Mouse (Mus musculus) MEL (cell line): ENCODE results near the gene Obox6. TPM values are rescaled to one million over a fixed set of nuclear protein-coding genes. Genes with fewer than 3 reads are reported as not detected.

ENCODE experiments used
- DNase-seq: peaks from one replicate; pipeline ENCODE4 v3.0.0; 2011; ENCODE audit warnings: low read depth, low spot score
- H3K27ac ChIP-seq: 2 replicates; pipeline ENCODE4 v1.5.1; 2012; ENCODE audit warnings: low read depth, mild to moderate bottlenecking, control low read depth, low read length, moderate library complexity; ENCODE audit not compliant: control insufficient read depth
- H3K27me3 ChIP-seq, 2 experiments: fragments of 150-350 bp in 1 of 2; sonication (generic) in 1 of 2; 2 replicates each; pipeline ENCODE4 v1.6.1; 2012; ENCODE audit warnings: low read length in 2 of 2, mild to moderate bottlenecking in 2 of 2, improper control_type of control experiment in 1 of 2, moderate library complexity in 1 of 2; ENCODE audit not compliant: insufficient read depth in 2 of 2, control insufficient read depth in 1 of 2
- H3K36me3 ChIP-seq, 2 experiments: 2 replicates each; pipeline ENCODE4 v1.6.1; 2012 to 2014; ENCODE audit warnings: low read length in 2 of 2, improper control_type of control experiment in 1 of 2, inconsistent platforms in 1 of 2, mild to moderate bottlenecking in 1 of 2; ENCODE audit not compliant: insufficient read depth in 2 of 2, control insufficient read depth in 1 of 2
- H3K4me1 ChIP-seq, 2 experiments: fragments of 150-350 bp in 1 of 2; sonication (generic) in 1 of 2; 2 replicates each; pipeline ENCODE4 v1.6.1; 2012; ENCODE audit warnings: low read length in 2 of 2, improper control_type of control experiment in 1 of 2, mild to moderate bottlenecking in 1 of 2; ENCODE audit not compliant: insufficient read depth in 2 of 2, control insufficient read depth in 1 of 2
- H3K4me3 ChIP-seq, 2 experiments: fragments of 150-350 bp in 1 of 2; sonication (generic) in 1 of 2; 2 replicates each; pipeline ENCODE4 v1.5.1; 2012; ENCODE audit warnings: low read depth in 2 of 2, low read length in 2 of 2, mild to moderate bottlenecking in 2 of 2, moderate library complexity in 2 of 2, control low read depth in 1 of 2, improper control_type of control experiment in 1 of 2; ENCODE audit not compliant: control insufficient read depth in 1 of 2, insufficient read depth in 1 of 2
- H3K79me2 ChIP-seq: 2 replicates; pipeline ENCODE4 v1.6.1; 2012; ENCODE audit warnings: mild to moderate bottlenecking, low read length, moderate library complexity; ENCODE audit not compliant: control insufficient read depth, poor library complexity, insufficient read depth
- H3K9ac ChIP-seq: 2 replicates; pipeline ENCODE4 v1.6.1; 2012; ENCODE audit warnings: low read depth, mild to moderate bottlenecking, control low read depth, low read length, moderate library complexity; ENCODE audit not compliant: control insufficient read depth, poor library complexity, severe bottlenecking
- H3K9me3 ChIP-seq: fragments of 150-350 bp; sonication (generic); replicated peaks from 2 replicates; pipeline ENCODE4 v1.6.1; 2012; ENCODE audit warnings: mild to moderate bottlenecking, low read length, improper control_type of control experiment, moderate library complexity; ENCODE audit not compliant: insufficient read depth
- BHLHE40 ChIP-seq: IDR thresholded peaks from 2 replicates; pipeline ENCODE4 v1.6.1; 2012; ENCODE audit warnings: low read depth, mild to moderate bottlenecking, inconsistent platforms, low read length, improper control_type of control experiment, borderline replicate concordance
- CHD1 ChIP-seq: IDR thresholded peaks from 2 replicates; pipeline ENCODE4 v1.6.1; 2012; ENCODE audit warnings: low read depth, mild to moderate bottlenecking, inconsistent platforms, low read length, improper control_type of control experiment
- EP300 ChIP-seq, 2 experiments: IDR thresholded peaks; 2 replicates each; pipeline ENCODE4 v1.6.1; 2011; ENCODE audit warnings: improper control_type of control experiment in 2 of 2, low read length in 2 of 2, low read depth in 1 of 2, mild to moderate bottlenecking in 1 of 2
- ETS1 ChIP-seq: IDR thresholded peaks from 2 replicates; pipeline ENCODE4 v1.6.1; 2012; ENCODE audit warnings: low read depth, mild to moderate bottlenecking, inconsistent platforms, low read length, improper control_type of control experiment, moderate library complexity
- GABPA ChIP-seq: IDR thresholded peaks from 2 replicates; pipeline ENCODE4 v1.6.1; 2012; ENCODE audit warnings: low read depth, mild to moderate bottlenecking, inconsistent platforms, low read length, improper control_type of control experiment, moderate library complexity
- JUND ChIP-seq: IDR thresholded peaks from 2 replicates; pipeline ENCODE4 v1.6.1; 2011; ENCODE audit warnings: low read depth, mild to moderate bottlenecking, improper control_type of control experiment, low read length
- MAZ ChIP-seq: IDR thresholded peaks from 2 replicates; pipeline ENCODE4 v1.6.1; 2012; ENCODE audit warnings: low read depth, mild to moderate bottlenecking, inconsistent platforms, low read length, improper control_type of control experiment
- MXI1 ChIP-seq: IDR thresholded peaks from 2 replicates; pipeline ENCODE4 v1.6.1; 2011; ENCODE audit warnings: mild to moderate bottlenecking, low read depth, low read length, improper control_type of control experiment
- MYB ChIP-seq: IDR thresholded peaks from 2 replicates; pipeline ENCODE4 v1.6.1; 2011; ENCODE audit warnings: mild to moderate bottlenecking, low read depth, low read length, improper control_type of control experiment
- NELFE ChIP-seq: IDR thresholded peaks from 2 replicates; pipeline ENCODE4 v1.6.1; 2011; ENCODE audit warnings: low read depth, low read length, improper control_type of control experiment
- POLR2A ChIP-seq, 2 experiments: IDR thresholded peaks; 2 replicates each; pipeline ENCODE4 v1.6.1; 2011 to 2012; ENCODE audit warnings: low read length in 2 of 2, mild to moderate bottlenecking in 2 of 2, control low read depth in 1 of 2, improper control_type of control experiment in 1 of 2, low read depth in 1 of 2, moderate library complexity in 1 of 2; ENCODE audit not compliant: control insufficient read depth in 1 of 2, insufficient read depth in 1 of 2, poor library complexity in 1 of 2
- POLR2AphosphoS2 ChIP-seq: IDR thresholded peaks from 2 replicates; pipeline ENCODE4 v1.6.1; 2011; ENCODE audit warnings: low read length, improper control_type of control experiment
- POLR2AphosphoS5 ChIP-seq: IDR thresholded peaks from 2 replicates; pipeline ENCODE4 v1.6.1; 2012; ENCODE audit warnings: low read depth, borderline replicate concordance, mild to moderate bottlenecking, inconsistent platforms, low read length, moderate library complexity, mixed read lengths
- SIN3A ChIP-seq: IDR thresholded peaks from 2 replicates; pipeline ENCODE4 v1.6.1; 2012; ENCODE audit warnings: low read length, improper control_type of control experiment, inconsistent platforms
- TAL1 ChIP-seq: IDR thresholded peaks from 2 replicates; pipeline ENCODE4 v1.6.1; 2012; ENCODE audit warnings: mild to moderate bottlenecking, inconsistent platforms, low read length, moderate library complexity, mixed read lengths
- TCF12 ChIP-seq: IDR thresholded peaks from 2 replicates; pipeline ENCODE4 v1.6.1; 2014; ENCODE audit warnings: low read depth, mild to moderate bottlenecking, inconsistent platforms, low read length, improper control_type of control experiment, moderate library complexity
- USF1 ChIP-seq: IDR thresholded peaks from 2 replicates; pipeline ENCODE4 v1.6.1; 2014; ENCODE audit warnings: low read depth, mild to moderate bottlenecking, inconsistent platforms, low read length, improper control_type of control experiment, moderate library complexity
- USF2 ChIP-seq, 2 experiments: IDR thresholded peaks; 2 replicates each; pipeline ENCODE4 v1.6.1; 2011 to 2012; ENCODE audit warnings: improper control_type of control experiment in 2 of 2, low read length in 2 of 2, borderline replicate concordance in 1 of 2, inconsistent platforms in 1 of 2, low read depth in 1 of 2, mild to moderate bottlenecking in 1 of 2; ENCODE audit not compliant: insufficient read depth in 1 of 2
- ZC3H11A ChIP-seq: IDR thresholded peaks from 2 replicates; pipeline ENCODE4 v1.6.1; 2012; ENCODE audit warnings: low read depth, mild to moderate bottlenecking, inconsistent platforms, low read length, improper control_type of control experiment
- ZKSCAN1 ChIP-seq: IDR thresholded peaks from 2 replicates; pipeline ENCODE4 v1.6.1; 2012; ENCODE audit warnings: low read depth, mild to moderate bottlenecking, inconsistent platforms, low read length, improper control_type of control experiment, moderate library complexity
- ZMIZ1 ChIP-seq: IDR thresholded peaks from 2 replicates; pipeline ENCODE4 v1.6.1; 2012; ENCODE audit warnings: low read depth, mild to moderate bottlenecking, inconsistent platforms, low read length, improper control_type of control experiment, moderate library complexity
- polyA plus RNA-seq, 2 experiments: library from polyadenylated mRNA; stranded (reverse) in 1 of 2; unstranded in 1 of 2; fragments of >175 nt in 1 of 2; fragments of >200 nt in 1 of 2; gene quantifications; 2 replicates each; pipeline versions ENCODE4 v1.2.1 to v1.2.4; 2012; ENCODE audit warnings: low replicate concordance in 2 of 2, low read depth in 1 of 2; ENCODE audit not compliant: insufficient read length in 2 of 2, insufficient read depth in 1 of 2, missing spikeins in 1 of 2
- total RNA-seq: library from RNA; depleted of rRNA; stranded (reverse); fragments of 300-350 nt; gene quantifications from 2 replicates; pipeline ENCODE4 v1.2.3, GENCODE M21; 2012

Gene Obox6
- total and polyA plus RNA-seq, 3 experiments, result not detected

DNA sequence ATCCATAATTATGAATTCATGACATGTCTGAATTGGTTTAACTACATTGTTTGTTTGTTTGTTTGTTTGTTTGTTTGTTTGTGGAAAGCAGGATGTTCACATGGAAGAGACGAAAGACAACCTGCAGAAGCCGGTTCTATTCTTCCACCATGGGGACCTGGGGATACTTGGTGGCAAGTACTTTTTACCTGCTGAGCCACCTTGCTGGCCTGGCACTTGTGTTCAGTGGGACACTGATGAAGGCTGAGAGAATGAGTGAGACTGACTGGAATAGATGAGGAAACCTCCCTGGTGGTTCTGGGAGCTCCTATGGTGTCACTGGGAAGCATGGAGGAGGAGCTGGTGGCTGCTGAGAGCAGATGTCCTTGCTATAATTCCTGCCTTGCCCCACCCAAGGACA, 42.8 kb upstream of the Obox6 start, which contains the start of gene Crxos (continued):
- no peak for TF ChIP-seq USF2 (IDR thresholded peaks at IDR 0.05; ENCODE audit: borderline replicate concordance in 1 of 2, insufficient read depth in 1 of 2, low read depth in 1 of 2, low read length in 2 of 2)

DNA sequence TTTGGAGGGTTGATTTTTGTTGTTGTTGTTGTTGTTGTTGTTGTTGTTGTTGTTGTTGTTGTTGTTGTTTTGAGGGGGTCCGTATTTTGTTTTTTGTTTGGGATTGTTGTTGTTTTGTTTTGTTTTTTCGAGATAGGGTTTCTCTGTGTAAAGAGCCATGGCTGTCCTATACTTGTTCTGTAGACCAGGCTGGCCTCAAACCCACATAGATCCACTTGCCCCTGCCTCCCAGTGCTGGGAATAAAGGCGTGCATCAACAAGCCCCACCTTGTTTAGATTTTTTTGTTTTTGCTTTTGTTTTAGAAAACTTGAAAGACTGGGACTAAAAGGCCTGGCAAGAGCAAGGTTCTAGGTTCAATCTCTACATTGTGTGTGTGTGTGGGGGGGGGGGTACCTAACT, 42.4 kb upstream of the Obox6 start:
- Histone ChIP-seq H3K9me3 (no peaks in the 10 kb centered on the region), H3K4me3 (no peak overlapping the region), H3K27ac (no peak overlapping the region), H3K27me3 (no peaks in the 10 kb centered on the region), H3K36me3 (peaks cover 0 to 6% of the 10 kb centered on the region in 2 experiments; a peak in 1 of 4 replicates), H3K79me2 (no peaks in the 10 kb centered on the region), H3K9ac (no peak overlapping the region), H3K4me1 (peaks cover 0 to 11% of the 10 kb centered on the region in 2 experiments; a peak in 3 of 4 replicates)
- TF ChIP-seq POLR2AphosphoS5 (no peak), MAZ (no peak), POLR2AphosphoS2 (no peak), CHD1 (no peak), ETS1 (no peak), JUND (no peak), GABPA (no peak), POLR2A (IDR thresholded peaks at IDR 0.05; ENCODE audit: control insufficient read depth in 1 of 2, insufficient read depth in 1 of 2, low read depth in 1 of 2, low read length in 2 of 2, poor library complexity in 1 of 2) (no peak), ZC3H11A (no peak), EP300 (IDR thresholded peaks at IDR 0.05; ENCODE audit: low read depth in 1 of 2, low read length in 2 of 2) (no peak), TCF12 (no peak)
- DNase-seq, result no peak

DNA sequence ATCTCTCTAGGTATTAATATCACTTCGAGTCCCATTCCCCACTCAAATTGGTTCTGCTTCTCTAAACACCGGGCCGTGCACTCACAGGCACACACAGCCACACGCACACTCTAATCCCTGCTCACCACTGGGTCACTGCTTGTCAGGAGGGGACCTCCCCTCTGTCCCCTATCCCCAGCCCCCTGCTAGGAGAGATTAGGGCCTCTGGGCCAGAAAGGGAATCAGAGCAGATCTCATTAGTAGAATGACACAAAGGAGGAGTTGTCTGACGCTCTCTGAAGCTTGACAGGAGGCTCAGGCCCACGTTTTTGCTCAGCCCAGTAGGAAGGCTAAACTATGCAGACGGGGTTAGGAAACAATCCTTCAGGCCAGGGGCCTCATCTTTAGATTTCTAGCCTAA, 41.9 kb upstream of the Obox6 start:
- TF ChIP-seq JUND (no peak), POLR2A (IDR thresholded peaks at IDR 0.05; ENCODE audit: control insufficient read depth in 1 of 2, insufficient read depth in 1 of 2, low read depth in 1 of 2, low read length in 2 of 2, poor library complexity in 1 of 2) (no peak), NELFE (no peak), USF1 (no peak), BHLHE40 (no peak), TAL1 (no peak), SIN3A (no peak), USF2 (IDR thresholded peaks at IDR 0.05; ENCODE audit: borderline replicate concordance in 1 of 2, insufficient read depth in 1 of 2, low read depth in 1 of 2, low read length in 2 of 2) (no peak), MYB (no peak), ETS1 (no peak), ZMIZ1 (no peak), MXI1 (no peak), ZKSCAN1 (no peak)
- Histone ChIP-seq H3K27ac (no peak overlapping the region), H3K4me1 (peaks cover 0 to 11% of the 10 kb centered on the region in 2 experiments; a peak in 3 of 4 replicates), H3K36me3 (peaks cover 0 to 6% of the 10 kb centered on the region in 2 experiments; a peak in 1 of 4 replicates), H3K27me3 (no peaks in the 10 kb centered on the region), H3K9me3 (no peaks in the 10 kb centered on the region), H3K9ac (no peak overlapping the region), H3K4me3 (no peak overlapping the region), H3K79me2 (no peaks in the 10 kb centered on the region)
- no peak for DNase-seq
